Mouse (Mus musculus) T-helper 17 cell (primary cell): Measurements from ENCODE around the gene Ralgapa2.

Experiments used
- in situ Hi-C, 2 experiments: fragments of 300-600 bp; cut with MboI, MseI; formaldehyde crosslinking; loops; 1 replicate in 1 of 2; 2 replicates in 1 of 2; pipeline ENCODE4 v1.15.1; 2025; ENCODE audit warnings: high pct_unique_total_duplicates in 2 of 2

Ralgapa2 gene

GRCm38 (mm10) chr2:146262215-146262614 lies 249.9 kb downstream of the Ralgapa2 start:
- in situ Hi-C loops, result no loop called here

DNA sequence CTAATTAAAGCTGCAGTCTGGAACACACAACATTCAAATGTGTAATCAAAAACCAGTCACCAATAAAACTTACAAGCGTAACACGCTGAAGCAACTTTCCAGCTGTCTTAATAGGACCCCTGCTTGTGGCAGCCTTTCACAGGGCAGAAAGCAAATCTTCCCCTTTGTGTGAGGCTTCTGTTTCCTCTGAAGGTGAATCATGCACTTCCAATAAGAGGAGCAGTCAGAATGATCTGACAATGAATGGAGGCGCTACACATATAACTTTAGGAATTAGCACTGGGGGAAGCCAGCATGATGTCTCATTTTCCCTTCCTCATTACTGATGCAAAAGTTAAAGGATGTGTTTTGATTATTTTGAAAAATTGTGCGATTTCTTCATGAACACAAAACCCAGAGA lies 251.0 kb downstream of the Ralgapa2 start:
- in situ Hi-C loops, result no loop called here

DNA sequence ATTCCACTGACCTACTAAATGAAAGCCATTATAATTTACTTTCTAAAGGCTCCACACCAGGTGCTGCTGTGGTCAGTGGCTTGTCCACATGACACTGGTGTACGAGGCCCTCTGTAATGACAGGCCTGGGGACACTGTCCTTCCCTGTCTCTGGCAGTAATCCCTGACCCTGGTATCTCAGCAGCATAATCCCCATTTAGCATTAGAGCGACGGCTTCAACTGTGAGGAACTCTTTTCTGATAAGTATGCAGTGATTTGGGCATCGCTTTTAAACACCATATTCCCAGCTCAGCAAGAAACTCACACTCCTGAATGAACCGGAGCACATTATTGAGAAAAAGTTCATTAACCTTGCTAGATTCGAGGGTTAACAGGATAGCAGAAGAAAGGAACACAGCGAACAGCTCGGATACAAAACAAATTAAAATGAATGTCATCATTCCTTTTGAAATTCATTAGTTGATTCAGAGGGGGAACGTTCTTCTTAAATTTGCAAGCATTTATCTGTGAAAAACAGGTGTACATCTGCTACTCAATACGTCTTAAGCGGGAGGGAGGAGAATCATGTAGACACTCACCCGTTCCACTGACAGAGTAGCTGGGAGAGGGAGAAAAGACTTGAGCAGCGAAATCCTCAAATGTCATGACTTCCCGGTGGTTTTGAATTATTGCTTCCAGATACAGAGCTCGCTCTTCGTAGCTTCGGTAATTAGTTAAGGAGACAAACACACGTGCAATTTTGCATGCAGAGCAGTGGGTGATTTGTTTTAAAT lies 252.2 kb downstream of the Ralgapa2 start:
- in situ Hi-C loops, result no loop called here

DNA sequence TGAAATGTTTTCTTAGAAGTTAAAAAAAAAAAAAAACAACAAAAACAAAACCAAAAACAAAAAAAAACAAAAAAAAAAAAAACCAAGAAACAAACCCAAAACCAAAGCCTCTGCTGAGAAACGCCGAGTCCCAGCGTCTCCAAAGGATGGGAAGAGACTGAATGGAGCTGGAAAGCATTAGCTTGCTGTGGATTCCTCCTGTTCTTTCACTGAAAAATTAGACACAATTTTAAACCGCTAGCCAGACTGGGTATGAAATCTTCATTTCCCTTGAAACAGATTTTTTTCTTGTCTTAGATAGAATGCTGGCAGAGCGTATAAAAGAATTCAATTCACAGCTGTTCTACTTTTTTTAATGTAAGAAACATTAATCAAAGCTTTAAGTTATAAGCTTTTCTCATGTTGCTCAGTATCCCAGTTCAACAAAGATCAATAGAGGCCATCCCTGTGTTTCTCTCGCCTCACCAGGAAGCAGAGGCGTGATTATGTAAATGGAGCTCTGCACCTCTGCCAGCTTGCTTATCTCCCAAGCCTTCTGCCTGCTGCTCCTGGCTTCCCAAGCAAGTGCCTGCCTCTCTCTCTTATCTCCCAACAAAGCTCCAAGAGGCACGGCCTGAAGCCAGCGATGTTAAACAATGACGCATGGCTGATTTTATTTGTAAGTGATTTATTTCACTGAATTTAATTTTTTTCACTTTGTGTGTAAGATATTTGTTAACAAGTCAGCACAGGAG lies 253.2 kb downstream of the Ralgapa2 start:
- in situ Hi-C loops, result no loop called here

- in situ Hi-C loops, result no loop called here
Observed at GRCm38 (mm10) chr2:146257609-146258008, 254.5 kb downstream of the Ralgapa2 start.

DNA sequence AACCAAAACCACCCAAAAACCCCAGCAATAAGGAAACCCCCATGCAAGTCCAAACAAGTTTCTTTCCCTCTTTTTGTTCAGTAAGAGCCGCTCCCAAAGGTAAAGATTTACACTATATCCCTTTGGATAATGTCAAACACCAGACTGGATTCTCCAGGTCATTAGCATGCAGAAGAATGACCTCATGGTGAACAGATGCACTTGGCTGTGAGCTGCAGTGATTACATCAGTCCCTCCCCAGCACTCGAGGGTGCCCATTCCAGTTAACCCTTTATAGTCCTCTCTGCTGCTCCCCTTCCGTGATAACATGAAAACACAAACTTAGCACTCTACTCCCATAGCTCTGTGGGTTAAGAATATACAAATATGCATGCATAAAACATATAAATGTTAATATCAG lies 255.1 kb downstream of the Ralgapa2 start:
- in situ Hi-C loops, result no loop called here

DNA sequence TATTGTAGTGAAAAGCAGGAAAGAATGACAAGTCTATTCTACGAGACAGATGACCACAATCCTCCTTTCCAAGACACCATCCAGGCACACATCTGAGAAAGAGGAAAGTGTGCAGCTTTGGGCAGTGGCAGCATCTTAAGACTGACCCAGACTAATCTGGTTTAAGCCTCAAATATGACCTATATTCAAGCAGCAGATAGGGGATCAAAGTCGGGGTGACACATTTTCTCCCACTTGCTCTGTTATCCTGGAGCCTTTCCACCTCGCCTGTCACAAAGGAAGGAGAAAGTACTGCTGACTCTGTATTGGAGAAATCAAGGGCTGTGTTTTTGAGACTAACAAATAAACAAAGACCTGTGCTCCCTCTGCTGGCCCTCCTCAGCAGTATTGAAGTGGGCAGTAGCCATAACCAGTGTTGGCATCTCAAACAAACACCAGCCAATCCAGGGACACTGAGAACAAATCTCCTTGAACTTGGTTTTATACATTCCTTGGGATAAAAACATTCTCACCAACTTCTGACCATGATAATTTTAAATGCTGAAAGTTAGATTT lies 255.7 kb downstream of the Ralgapa2 start:
- in situ Hi-C loops, result no loop called here

- in situ Hi-C loops, result no loop called here
Observed at GRCm38 (mm10) chr2:146255636-146256035, 256.5 kb downstream of the Ralgapa2 start.

GRCm38 (mm10) chr2:146254387-146254786 lies 257.8 kb downstream of the Ralgapa2 start:
- in situ Hi-C loops, result no loop called here

DNA sequence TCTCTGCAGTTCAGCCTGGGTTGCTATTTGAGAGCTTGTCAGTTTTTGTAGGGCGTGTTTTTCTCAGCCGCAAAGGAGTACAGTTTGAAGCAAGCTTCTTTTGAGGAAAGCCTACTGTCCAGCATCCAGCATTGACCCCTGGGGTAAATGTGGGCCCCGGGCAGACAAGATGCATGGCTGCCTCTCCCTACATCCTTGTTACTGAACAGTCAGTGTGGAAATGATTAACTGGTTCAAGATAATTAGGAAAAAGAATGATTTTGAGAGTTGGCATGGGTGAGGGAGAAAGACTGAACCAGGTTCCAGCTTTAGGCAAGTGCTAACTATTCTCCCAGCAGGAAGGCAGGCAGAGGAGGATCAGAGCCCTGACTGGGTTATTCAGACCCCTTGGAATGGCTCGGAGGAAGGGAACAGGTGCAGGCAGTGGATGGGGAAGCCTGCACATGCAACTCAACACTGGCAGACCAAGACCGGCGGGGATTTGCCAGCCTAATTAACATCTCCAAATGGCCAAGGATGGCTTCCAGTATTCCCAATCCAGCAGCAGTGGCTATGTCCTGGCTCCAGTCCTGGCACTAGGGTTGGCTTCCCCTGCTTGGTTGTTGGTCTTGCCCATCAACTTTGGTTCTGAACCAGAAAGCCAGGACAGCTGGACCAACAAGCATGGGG lies 261.8 kb downstream of the Ralgapa2 start:
- in situ Hi-C loops, result no loop called here

DNA sequence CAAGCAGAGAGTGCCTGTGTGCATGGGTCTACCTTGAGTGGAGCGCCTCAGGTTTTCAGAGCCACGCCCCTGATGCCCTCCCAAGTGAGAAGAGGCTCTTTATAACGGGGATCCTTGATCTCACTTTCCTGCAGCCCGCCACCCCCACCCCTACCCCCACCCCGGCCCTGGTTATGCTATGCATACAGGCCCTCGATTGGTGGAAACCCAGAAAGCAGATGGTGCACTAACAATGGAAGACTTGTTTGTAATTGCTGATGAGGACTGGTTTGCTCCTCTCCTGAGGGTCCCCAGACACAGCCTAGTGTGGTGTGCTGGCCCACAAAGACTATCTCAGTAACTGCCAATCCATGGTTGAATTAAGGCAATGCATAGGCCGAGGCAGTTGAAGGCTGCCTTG lies 263.1 kb downstream of the Ralgapa2 start:
- in situ Hi-C loops, result no loop called here

DNA sequence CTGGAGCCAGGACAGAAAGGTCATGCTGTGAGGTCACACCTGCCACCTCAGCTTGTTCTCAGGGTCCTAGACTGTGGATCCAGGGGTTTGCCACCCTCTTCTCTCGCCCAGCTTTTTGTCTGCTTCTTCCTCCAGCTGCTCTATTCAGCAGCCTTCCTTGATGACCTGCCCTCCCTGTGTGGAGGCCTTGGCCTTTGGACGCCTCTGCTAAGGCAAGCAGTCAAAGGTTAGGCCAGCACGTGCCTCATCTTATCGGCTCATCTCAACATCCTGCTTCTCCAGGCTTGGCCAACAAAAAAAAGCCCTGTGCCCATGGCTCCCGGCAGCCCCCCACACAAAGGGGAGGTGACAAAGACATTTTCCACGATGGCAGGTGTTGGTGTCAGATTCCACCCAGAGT lies 264.6 kb downstream of the Ralgapa2 start:
- in situ Hi-C loops, result no loop called here

DNA sequence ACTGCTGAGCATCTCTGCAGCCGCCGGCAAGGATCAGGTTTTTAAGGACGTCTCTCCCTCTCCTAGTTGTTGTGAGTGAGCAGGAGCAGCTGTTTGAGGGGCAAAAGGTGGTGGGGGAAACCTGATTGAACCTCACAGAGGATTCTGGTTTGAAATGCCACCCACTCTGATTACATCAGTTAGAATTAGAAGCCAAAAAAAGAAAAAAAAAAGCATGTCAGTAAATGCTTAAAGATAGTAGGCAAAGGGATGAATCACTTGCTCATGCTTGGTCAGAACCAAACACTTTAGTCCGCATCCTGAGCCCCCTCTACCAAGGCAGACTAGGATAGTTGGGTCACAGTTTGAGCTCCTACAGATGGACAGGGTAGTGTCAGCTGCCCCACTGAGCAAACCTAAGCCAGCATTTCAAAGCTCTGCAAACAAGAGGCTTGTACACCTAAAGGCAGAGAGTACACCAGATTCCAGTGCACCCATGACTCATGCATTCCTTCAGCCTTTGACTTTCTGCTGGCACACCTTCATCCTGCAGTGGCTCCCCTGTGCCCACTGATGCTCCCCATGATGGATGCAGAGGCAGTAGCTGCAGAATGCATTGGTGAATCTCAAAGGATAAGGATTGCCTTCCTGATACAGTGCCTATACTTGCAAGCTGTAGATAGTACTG lies 265.6 kb downstream of the Ralgapa2 start:
- in situ Hi-C loops, result no loop called here

- in situ Hi-C loops, result no loop called here
Observed at GRCm38 (mm10) chr2:146245401-146245800, 266.7 kb downstream of the Ralgapa2 start.

DNA sequence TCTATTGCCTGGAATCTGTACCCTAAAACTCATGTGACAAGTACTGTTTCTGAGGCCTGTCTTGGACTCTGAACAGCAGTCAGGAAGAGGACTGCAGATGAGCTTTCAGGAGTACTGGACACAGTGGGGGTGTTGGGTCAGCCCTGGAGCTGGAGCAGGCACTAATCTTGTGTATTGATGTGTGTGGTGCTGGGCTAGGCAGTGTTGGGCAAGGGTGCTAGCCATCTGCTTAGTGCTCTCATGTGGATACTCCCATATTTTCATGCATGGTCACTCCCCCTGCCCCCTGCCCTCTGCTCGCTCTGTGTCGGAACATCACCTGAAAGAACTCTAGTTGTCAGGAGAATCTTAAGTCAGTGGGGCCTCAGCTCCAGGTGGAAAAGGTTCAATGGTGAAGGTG lies 268.1 kb downstream of the Ralgapa2 start:
- in situ Hi-C loops, result no loop called here

DNA sequence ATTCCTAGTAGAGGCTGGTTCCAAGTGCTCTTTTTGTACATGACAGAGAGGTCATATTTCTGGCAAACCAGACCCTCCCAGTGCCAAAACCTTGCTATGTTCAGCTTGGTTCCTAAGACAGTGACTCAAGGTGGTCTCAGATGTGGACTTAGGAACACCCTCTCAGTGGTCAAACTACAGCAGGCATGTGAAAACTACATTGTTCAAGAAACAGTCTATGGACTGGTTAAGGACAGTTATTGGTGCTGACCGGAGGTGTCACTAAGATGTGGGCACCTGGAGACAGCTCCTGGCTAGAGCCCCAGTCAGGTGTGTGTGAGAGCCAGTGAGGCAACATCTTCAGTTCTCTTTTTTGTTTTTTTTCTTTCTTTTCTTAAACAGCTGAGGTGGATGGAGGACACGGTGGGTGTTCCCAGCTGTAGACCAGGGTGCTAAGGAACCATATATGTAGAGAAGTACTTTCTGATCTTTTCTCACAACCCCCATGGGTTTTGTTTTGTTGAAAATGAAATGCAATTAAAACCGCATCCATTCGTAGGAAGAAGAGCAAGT lies 272.9 kb downstream of the Ralgapa2 start:
- in situ Hi-C loops, result no loop called here

DNA sequence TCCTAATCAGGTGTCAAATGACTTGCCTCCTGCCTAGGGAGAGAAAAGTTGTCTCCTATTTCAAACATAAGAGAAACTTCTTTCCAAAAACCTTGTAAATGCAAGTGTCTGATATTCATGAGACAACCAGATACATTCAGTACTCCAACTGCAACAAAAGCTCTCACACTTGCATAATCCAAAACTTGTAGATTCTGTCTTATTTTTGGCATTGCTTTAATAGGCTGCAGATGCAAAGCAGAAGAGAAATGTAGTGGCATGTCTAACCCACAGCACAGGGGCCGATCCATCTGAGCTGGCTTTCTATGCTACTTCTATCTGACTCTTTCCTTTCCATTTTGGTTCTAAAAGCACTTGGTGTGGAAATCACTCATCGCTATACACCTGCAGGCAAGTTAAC lies 280.7 kb downstream of the Ralgapa2 start:
- in situ Hi-C loops, result no loop called here

DNA sequence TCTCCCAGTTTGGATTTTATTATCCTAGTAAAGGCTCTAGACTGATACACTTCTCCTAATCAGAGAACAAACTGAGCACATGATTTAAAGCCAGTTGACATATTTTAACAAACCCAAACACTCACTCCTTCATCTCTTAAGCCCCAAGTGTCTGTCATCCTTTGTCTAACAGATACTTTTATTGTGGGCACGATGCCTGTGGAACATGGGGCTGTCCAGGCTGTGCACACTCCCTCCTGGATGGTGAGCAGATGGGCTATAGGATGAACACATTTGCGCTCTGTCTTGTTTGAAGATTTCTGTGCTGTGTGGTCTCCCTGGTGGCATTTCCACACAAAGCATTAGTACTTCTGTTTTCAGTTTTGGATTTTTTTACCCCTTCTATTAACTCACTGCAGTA lies 283.7 kb downstream of the Ralgapa2 start:
- in situ Hi-C loops, result loop anchor here in 1 of 2 experiments (10.0 kb wide), 1 partner anchor 606 kb away; no protein-coding TSS in a partner anchor

GRCm38 (mm10) chr2:146227646-146228045 lies 284.5 kb downstream of the Ralgapa2 start:
- in situ Hi-C loops, result loop anchor here in 1 of 2 experiments (10.0 kb wide), 1 partner anchor 607 kb away; no protein-coding TSS in a partner anchor

GRCm38 (mm10) chr2:146226484-146226883 lies 285.7 kb downstream of the Ralgapa2 start:
- in situ Hi-C loops, result loop anchor here in 1 of 2 experiments (10.0 kb wide), 1 partner anchor 608 kb away; no protein-coding TSS in a partner anchor

DNA sequence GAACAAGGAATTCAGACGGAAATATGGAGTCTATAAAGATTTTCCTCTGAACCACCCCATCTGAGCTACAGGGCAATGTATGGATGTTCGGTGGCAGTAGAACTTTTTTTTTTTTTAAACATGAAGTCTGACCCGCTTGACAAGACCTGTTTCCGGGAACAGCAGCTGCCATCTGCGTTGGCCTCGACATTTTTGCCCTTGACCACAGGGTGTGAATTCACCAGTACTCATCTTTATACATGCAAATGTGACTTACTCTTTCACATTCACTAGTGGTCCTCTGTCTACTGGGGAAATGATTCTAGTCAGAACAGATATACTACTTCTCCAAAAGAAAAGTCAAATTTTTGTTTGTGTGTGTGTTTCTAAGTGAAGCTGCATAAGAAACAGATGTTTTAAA lies 286.3 kb downstream of the Ralgapa2 start:
- in situ Hi-C loops, result loop anchor here in 1 of 2 experiments (10.0 kb wide), 1 partner anchor 609 kb away; no protein-coding TSS in a partner anchor
